Mouse (Mus musculus): ENCODE results near the gene Klf1.

Gene Klf1

DNA sequence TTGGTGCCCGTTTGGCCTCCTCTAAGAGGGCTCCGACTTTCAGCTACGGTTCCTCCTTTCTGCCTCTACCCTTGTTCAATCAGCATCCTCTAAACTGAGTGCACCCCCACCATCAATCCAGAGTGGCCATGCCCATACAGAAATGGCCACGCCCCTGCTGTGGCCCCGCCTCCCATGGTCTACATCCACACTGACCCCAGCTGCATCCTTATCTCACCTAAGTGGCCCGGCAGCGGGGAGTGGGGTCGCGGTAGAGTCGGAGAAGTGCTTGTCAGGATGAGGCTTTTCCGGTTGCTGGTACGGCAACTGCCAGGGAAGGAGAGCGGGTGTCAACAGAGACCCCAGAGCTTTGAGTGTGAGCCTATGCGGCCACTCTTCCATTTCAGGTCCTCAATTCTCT lies 33.8 kb downstream of the Klf1 start:
- DNase-seq (ENCODE audit: low read depth, low spot score), result no peak

DNA sequence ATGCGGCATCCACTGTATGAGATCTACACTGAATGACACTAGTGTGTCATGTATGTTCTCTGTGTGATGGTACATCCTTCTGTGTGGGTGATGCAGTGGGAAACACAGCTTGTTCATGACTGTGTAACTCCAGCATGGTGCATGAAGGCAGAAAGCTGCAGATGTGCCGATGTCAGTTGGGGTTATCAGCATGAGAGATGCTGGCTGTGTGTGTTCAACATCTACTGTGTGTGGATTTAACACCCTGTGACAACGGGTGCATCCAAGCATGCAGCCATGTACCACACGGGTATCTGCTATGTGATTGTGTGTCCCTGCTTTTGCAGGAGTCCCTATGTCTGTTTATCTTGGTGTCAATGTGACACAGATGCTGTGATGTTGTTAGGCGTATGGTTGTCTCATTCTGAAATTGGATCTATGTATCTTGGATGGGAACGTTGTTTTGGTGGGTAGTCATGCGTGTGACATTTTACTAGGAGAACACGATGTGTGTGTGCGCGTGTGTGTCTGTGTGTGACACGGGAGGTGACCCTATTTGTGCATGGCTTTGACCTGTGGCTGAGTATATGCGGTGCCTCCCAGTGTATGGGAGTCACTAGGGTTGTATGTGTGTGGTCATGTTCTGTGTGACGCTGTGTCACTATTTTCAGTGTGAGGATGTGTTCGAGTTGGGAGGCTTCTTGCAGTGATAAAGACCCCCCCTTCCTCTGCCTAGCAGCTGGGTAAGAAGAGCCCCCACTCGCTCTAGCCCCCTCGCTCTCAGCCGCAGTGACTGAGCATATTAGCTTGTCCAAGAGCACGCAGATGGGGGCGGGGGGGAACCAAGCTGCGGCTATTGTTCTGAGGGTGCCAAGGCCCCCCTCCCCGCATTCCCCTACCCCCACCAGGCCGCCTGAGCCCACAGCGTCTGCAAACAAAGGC lies 34.6 kb downstream of the Klf1 start:
- no peak for DNase-seq (ENCODE audit: low read depth, low spot score)

- DNase-seq (ENCODE audit: low read depth, low spot score), result peak; percentile 77
Measured at GRCm38 (mm10) chr8:84936962-84937546, 35.3 kb downstream of the Klf1 start, which contains the start of gene Mast1. Gene Mast1, minus strand, starts transcription at chr8:84937359.

GRCm38 (mm10) chr8:84937620-84938485 lies 36.1 kb downstream of the Klf1 start:
- DNase-seq (ENCODE audit: low read depth, low spot score), result no peak

- peak; percentile 41 for DNase-seq (ENCODE audit: low read depth, low spot score)
Measured at GRCm38 (mm10) chr8:84943699-84944098, 42.0 kb downstream of the Klf1 start.

GRCm38 (mm10) chr8:84944478-84945160 lies 42.9 kb downstream of the Klf1 start:
- DNase-seq (ENCODE audit: low read depth, low spot score), result peak; percentile 94

GRCm38 (mm10) chr8:84945235-84945632 lies 43.5 kb downstream of the Klf1 start:
- DNase-seq (ENCODE audit: low read depth, low spot score), result peak; percentile 67

DNA sequence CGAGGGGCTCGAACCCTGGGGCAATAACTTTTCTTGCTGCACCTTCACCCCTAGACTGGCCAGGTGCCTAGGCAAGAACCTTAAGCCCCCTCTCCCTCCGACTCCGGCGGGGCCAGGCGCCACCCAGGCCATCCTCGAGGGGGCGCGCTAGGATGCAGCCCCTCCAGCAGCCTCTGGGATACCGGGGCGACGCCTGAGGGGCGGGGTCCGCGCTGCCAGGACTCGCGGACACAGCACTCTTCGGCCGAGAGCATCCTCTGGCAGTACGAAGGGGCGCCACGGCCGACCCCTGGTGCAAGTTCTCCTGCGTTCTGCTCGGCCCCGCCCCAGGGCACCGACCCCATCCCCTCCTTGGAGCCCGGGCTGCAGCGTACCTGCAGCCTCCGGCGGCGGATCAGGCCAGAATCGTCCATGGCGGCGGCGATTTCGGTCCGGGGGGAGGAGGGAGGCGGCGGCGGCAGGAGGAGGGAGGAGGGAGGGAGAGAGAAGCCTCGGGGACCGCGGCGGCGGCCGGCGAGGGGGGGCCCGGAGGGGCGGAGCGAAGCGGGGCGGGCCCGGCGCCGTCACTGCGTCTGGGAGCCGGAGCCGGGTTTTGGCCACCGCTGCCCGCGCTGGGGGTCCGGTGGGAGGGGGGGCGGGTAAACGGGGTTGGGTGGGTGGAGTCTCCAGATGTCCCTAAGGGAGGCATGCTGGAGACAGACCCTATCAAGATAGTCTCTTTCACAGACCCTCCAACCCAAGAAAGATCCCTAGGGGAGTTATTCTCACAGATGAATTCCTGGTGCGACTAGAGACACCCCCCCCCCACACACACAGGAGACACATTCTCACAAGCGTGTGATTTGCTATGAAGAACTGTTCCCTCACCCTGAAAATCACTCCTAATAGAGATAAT lies 44.2 kb downstream of the Klf1 start:
- DNase-seq (ENCODE audit: low read depth, low spot score), result peak; percentile 72

DNA sequence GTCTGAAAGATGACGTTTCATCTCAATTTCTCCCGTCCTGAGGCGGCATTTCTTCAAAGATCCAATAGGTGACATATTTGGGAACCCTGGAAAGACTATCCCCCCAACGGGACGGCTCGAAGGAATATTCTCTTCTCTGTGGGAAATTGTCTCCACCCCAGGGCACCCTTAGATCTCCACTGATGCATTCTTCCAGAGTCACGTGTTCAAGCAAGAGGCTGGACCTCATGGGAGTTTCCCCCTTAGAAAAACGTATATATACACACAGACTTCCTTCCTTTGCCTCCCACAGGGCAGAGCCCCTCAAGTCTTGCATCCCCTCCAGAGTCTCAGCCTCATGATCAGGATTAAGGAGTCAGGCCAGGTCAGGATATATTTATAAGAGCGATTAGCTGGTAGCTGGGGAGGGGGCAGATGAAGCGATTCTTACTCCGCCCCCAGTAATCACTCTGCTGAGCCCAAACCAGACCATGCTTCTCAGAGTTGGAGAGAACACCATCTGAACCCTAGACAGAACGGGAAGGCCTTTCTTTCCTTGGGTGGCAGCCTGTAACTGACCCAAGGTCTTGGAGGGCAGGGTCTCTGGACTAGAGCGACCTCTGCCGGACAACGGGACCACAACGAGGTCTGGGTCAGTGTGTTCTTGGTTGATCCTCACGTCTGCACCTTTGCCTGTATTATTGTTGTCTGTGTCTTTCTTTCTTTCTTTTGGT lies 45.0 kb downstream of the Klf1 start, which contains the start of gene Rtbdn:
TSS of gene Rtbdn (plus strand) at position 464 of the 713 bp plus-strand sequence.
- no peak for DNase-seq (ENCODE audit: low read depth, low spot score)

GRCm38 (mm10) chr8:84947241-84947545 lies 45.5 kb downstream of the Klf1 start:
- DNase-seq (ENCODE audit: low read depth, low spot score), result no peak

DNA sequence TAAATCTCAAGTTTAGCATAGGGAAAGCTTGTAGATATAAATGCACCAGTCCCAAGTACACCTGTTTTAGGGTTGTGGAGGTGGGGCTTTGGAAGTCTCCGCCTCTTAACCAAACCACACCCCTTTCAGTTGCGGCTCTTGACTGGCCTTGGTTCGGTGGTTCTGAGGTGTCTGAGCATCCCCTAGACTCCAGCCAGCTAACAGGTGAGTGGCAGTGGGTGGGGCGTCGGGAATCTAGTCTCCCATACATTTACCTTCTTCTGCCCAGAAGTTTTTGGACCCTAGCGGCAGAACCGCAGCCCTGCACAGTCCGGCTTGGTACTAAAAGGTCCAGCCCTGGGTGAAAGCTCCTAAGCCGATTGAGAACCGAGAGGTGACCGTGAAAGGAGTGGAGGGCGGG lies 48.0 kb downstream of the Klf1 start:
- peak; percentile 71 for DNase-seq (ENCODE audit: low read depth, low spot score)

DNA sequence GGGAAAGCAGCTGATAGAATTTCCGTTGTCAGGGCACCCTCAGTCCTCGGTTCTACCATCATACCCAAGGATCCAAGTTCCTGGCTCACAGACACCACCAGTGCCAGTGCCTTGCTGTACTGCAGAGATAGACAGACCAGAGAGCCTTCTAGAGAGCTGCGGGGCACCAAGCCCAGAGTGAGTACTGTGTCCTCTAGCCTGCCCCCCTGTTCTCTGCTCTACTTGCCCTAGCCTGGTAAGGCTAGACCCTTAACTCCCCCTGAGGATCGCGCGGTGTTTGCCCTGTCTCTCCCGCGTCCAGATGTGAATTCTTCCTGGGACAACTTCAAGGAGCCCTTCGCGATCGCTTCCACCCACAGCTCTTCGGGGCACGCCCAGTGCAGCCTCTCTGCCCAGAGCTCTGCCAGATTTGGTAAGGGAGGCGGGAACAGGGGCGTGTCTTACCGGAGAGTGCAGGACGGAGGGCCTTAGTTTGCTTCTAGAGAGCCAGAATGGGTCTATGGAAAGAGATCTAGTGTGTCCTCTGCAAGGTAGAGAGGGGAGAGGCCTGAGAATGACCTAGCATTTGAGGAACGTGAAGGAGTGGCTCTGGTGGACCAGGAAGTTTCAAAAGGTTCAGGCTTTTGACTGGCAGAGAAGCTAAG lies 51.0 kb downstream of the Klf1 start:
- DNase-seq (ENCODE audit: low read depth, low spot score), result peak; percentile 89
